Mouse (Mus musculus) embryonic facial prominence, embryonic 10.5 days (tissue): ENCODE results near the gene Ap2b1. TPM values are rescaled to one million over a fixed set of nuclear protein-coding genes. Genes with fewer than 3 reads are reported as not detected.
"Not testable (repeated sequence)": the region's sequence is repeated elsewhere in the genome, so short reads cannot be mapped to it uniquely, and the experiment has no call there.

ENCODE experiments used
- DNase-seq: peaks from one replicate; pipeline ENCODE4 v3.0.0-alpha.2; 2017; ENCODE audit warnings: low spot score
- H3K27ac ChIP-seq: fragments of 300-500 bp; sonication (generic); replicated peaks from 2 replicates; pipeline ENCODE4 v1.5.1; 2016; ENCODE audit warnings: mild to moderate bottlenecking
- H3K27me3 ChIP-seq: fragments of 300-500 bp; sonication (generic); replicated peaks from 2 replicates; pipeline ENCODE4 v1.6.1; 2016; ENCODE audit warnings: low read depth, mild to moderate bottlenecking; ENCODE audit not compliant: poor library complexity, severe bottlenecking
- H3K36me3 ChIP-seq: fragments of 300-500 bp; sonication (generic); replicated peaks from 2 replicates; pipeline ENCODE4 v1.6.1; 2016; ENCODE audit warnings: mild to moderate bottlenecking, moderate library complexity
- H3K4me1 ChIP-seq: fragments of 300-500 bp; sonication (generic); 2 replicates; pipeline ENCODE4 v1.6.1; 2016
- H3K4me3 ChIP-seq: fragments of 300-500 bp; sonication (generic); 2 replicates; pipeline ENCODE4 v1.5.1; 2016; ENCODE audit warnings: mild to moderate bottlenecking, moderate library complexity
- H3K9me3 ChIP-seq: fragments of 300-500 bp; sonication (generic); 2 replicates; pipeline ENCODE4 v1.6.1; 2016; ENCODE audit warnings: mild to moderate bottlenecking
- WGBS: fragments of 180-500 bp; shearing (Covaris S2); methylation state at CpG from one replicate; pipeline ENCODE4 v1.1.7; 2016; 5-methylcytosine and 5-hydroxymethylcytosine counted together
- polyA plus RNA-seq: library from polyadenylated mRNA; unstranded; fragments of >200 nt; fragmentation: Nextera tagmentation; extraction: Ambion mirVana; gene quantifications from 2 replicates; pipeline ENCODE4 v1.2.1, GENCODE M21; 2016

Ap2b1 gene
- 64.9 and 71.3 TPM in 2 replicates for polyA plus RNA-seq

DNA sequence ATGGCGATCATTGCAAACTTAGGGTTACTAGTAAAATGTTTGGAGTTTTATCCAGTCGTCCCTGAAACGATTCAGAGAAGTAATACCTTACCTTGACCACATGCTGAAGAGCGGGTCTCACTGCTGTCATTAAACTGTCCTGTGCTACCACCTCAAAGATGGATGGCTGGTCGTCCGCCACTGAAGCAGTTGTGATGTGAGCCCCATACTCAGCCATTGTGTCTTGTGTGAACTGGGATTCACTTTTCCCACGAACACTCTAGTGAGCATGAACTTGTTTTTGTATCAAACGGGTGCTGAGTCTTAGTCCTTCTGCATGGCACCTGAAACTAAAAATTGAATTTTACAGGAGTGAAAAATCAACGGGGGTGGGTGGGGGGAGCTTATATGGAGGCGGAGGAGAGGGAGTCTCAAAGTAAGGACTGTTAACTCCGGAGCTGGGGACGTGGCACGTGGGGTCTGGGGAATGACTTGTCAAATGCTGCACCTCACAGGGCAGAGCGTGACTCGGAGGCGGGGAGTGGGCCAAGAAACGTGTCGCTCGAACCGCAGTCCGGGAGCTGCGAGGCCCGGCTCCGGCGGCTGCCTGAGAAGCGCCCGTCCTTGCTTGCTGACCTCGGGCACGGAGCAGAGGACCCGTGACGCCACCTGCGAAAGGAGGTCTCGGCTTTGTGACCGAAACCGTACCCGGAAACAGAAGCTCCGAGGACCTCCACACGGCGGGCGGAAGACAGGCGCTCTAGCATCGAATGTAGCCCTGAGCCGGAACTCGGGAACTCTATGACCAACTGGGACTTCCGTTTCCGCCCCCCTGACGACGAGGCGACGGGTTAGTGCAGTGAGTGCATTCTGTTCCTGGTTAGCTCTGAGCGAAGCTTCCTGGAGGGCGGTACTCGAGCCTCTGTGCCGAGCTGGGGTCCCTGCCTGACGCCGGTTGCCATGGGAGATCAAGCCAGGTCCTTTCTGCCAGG lies at the start of gene Ap2b1:
Ap2b1 (plus strand) TSS at position 800 of the 971 bp plus-strand sequence.
- H3K4me3 ChIP-seq: peak within 1 kb of the TSS; percentile 83
- no peaks in the 10 kb centered on the region for H3K9me3 ChIP-seq
- peaks cover 38% of the 10 kb centered on the region for H3K36me3 ChIP-seq
- no peaks in the 10 kb centered on the region for H3K27me3 ChIP-seq
- peak; percentile 96 for DNase-seq
- 3% methylated on average over 56 of the region's 56 CpGs for WGBS
- H3K4me1 ChIP-seq: peaks cover 36% of the 10 kb centered on the region
- H3K27ac ChIP-seq: peak within 1 kb of the TSS; percentile 91

GRCm38 (mm10) chr11:83257211-83257610 lies 41.6 kb upstream of the Ap2b1 start:
- not testable (repeated sequence) for H3K27ac ChIP-seq, H3K9me3 ChIP-seq, H3K4me1 ChIP-seq, DNase-seq, H3K36me3 ChIP-seq, H3K4me3 ChIP-seq, H3K27me3 ChIP-seq
- WGBS: 71% methylated on average over 5 of the region's 5 CpGs

GRCm38 (mm10) chr11:83262673-83263072 lies 36.2 kb upstream of the Ap2b1 start:
- no peak overlapping the region for H3K27ac ChIP-seq
- no peaks in the 10 kb centered on the region for H3K27me3 ChIP-seq
- no peaks in the 10 kb centered on the region for H3K9me3 ChIP-seq
- 94% methylated on average over 1 of the region's 1 CpGs for whole genome bisulfite sequencing
- H3K4me3 ChIP-seq: no peak overlapping the region
- DNase-seq: no peak
- no peaks in the 10 kb centered on the region for H3K4me1 ChIP-seq
- no peaks in the 10 kb centered on the region for H3K36me3 ChIP-seq

GRCm38 (mm10) chr11:83263146-83263545 lies 35.7 kb upstream of the Ap2b1 start:
- Histone ChIP-seq H3K27me3 (no peaks in the 10 kb centered on the region), H3K4me3 (no peak overlapping the region), H3K4me1 (no peaks in the 10 kb centered on the region), H3K9me3 (no peaks in the 10 kb centered on the region), H3K27ac (no peak overlapping the region), H3K36me3 (no peaks in the 10 kb centered on the region)
- WGBS: 63% methylated on average over 3 of the region's 3 CpGs
- no peak for DNase-seq

GRCm38 (mm10) chr11:83270842-83271150 lies 28.0 kb upstream of the Ap2b1 start:
- 2% methylated on average over 6 of the region's 6 CpGs for WGBS
- Histone ChIP-seq H3K27me3 (0 out of 2 replicates have a peak, but pooled peaks cover 7% of the 10 kb centered on the region), H3K9me3 (no peaks in the 10 kb centered on the region), H3K27ac (peak overlapping the region; percentile 93), H3K36me3 (no peaks in the 10 kb centered on the region), H3K4me3 (peak overlapping the region; percentile 64), H3K4me1 (0 out of 2 replicates have a peak, but pooled peaks cover 4% of the 10 kb centered on the region)
- DNase-seq: no peak

DNA sequence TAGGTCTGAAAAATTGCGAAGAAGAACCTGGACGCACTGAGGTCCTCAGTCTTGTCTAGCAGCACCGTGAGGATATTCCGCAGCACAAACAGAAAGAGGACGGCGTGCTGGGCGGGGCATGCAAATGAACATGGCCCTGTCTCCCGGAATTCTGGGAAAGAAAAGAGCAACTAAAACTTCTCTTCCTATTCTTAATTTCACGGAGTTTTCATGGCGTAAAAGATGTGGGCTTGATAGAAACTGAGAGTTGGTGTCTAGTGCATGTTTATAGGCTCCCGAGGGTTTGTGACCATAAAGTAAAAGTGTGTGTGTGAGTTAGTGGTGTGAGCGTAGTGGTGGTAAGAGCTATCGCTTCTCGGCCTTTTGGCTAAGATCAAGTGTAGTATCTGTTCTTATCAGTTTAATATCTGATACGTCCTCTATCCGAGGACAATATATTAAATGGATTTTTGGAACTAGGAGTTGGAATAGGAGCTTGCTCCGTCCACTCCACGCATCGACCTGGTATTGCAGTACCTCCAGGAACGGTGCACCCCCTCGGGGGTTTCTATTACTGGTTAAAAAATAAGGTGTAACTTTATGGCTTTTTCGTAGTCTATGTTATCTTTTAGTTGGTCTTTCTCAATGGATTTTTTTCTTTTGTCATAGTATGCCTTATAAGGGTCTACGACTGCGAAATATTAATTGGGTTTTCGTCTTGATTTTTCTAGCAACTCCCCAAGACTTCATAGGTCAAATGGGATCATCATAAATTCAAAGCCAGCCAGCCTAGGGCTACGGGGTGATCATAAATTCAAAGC lies 27.5 kb upstream of the Ap2b1 start:
- H3K36me3 ChIP-seq: no peaks in the 10 kb centered on the region
- H3K9me3 ChIP-seq: no peaks in the 10 kb centered on the region
- H3K4me1 ChIP-seq: 0 out of 2 replicates have a peak, but pooled peaks cover 4% of the 10 kb centered on the region
- peak overlapping the region; percentile 93 for H3K27ac ChIP-seq
- WGBS: under 1% methylated on average over 26 of the region's 26 CpGs
- H3K4me3 ChIP-seq: peak overlapping the region; percentile 64
- H3K27me3 ChIP-seq: 0 out of 2 replicates have a peak, but pooled peaks cover 10% of the 10 kb centered on the region
- peak; percentile 82 for DNase-seq

GRCm38 (mm10) chr11:83271951-83272843 lies 26.6 kb upstream of the Ap2b1 start:
- no peak overlapping the region for H3K27ac ChIP-seq
- H3K27me3 ChIP-seq: 0 out of 2 replicates have a peak, but pooled peaks cover 13% of the 10 kb centered on the region
- DNase-seq: peak; percentile 27
- H3K4me3 ChIP-seq: no peak overlapping the region
- H3K4me1 ChIP-seq: 0 out of 2 replicates have a peak, but pooled peaks cover 4% of the 10 kb centered on the region
- H3K9me3 ChIP-seq: no peaks in the 10 kb centered on the region
- WGBS: 25% methylated on average over 2 of the region's 2 CpGs
- no peaks in the 10 kb centered on the region for H3K36me3 ChIP-seq

DNA sequence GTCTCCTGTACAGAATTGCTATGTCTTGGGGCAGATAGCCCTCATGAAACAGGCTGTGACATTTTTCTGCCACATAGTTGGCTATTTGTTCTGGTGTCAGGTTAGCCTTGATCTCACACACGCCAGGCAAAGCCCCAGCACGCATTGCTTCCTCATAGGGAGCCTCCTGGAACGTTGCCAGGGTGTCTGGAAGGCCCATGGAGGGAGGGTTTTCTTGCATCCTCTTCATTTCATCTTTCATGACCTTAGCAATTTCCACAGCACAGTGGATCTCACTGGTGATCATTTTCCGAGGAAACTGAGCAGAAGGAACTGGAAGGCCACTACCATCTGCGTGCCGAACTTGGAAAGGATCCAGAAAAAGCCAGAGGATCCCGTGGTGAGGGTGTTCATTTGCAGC lies 22.6 kb upstream of the Ap2b1 start:
- no peak for DNase-seq
- Histone ChIP-seq H3K27ac (no peak overlapping the region), H3K4me3 (no peak overlapping the region), H3K36me3 (no peaks in the 10 kb centered on the region), H3K27me3 (0 out of 2 replicates have a peak, but pooled peaks cover 10% of the 10 kb centered on the region), H3K9me3 (no peaks in the 10 kb centered on the region), H3K4me1 (no peaks in the 10 kb centered on the region)
- WGBS: 75% methylated on average over 7 of the region's 7 CpGs

DNA sequence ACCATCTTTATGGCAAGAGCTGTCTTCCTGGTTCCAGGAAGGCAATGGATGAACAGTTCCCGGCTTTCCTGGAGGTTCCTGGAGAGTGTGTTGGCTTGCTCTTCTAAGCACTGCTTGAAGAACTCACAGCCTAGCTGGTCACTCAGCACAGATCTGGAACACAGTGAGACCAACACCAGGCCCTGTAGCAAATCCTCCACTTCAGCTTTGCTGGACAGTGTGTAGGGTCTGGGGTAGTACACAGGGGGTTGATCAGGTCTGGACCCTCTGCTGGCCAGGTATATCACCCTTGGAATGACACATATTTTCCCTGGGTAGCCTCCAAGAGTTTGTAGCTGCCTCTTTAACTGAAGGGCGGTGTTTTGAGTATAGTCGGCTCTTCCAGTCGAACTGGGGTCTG lies 19.8 kb upstream of the Ap2b1 start:
- Histone ChIP-seq H3K36me3 (no peaks in the 10 kb centered on the region), H3K9me3 (no peaks in the 10 kb centered on the region), H3K27ac (no peak overlapping the region), H3K4me3 (no peak overlapping the region), H3K4me1 (no peaks in the 10 kb centered on the region), H3K27me3 (0 out of 2 replicates have a peak, but pooled peaks cover 10% of the 10 kb centered on the region)
- no peak for DNase-seq
- WGBS: 85% methylated on average over 4 of the region's 4 CpGs

- 73% methylated on average over 6 of the region's 6 CpGs for WGBS
- 0 out of 2 replicates have a peak, but pooled peaks cover 10% of the 10 kb centered on the region for H3K27me3 ChIP-seq
- DNase-seq: no peak
- no peak overlapping the region for H3K27ac ChIP-seq
- H3K9me3 ChIP-seq: no peaks in the 10 kb centered on the region
- H3K4me3 ChIP-seq: no peak overlapping the region
- no peaks in the 10 kb centered on the region for H3K4me1 ChIP-seq
- no peaks in the 10 kb centered on the region for H3K36me3 ChIP-seq
Measured at GRCm38 (mm10) chr11:83279691-83280090, 19.1 kb upstream of the Ap2b1 start.

DNA sequence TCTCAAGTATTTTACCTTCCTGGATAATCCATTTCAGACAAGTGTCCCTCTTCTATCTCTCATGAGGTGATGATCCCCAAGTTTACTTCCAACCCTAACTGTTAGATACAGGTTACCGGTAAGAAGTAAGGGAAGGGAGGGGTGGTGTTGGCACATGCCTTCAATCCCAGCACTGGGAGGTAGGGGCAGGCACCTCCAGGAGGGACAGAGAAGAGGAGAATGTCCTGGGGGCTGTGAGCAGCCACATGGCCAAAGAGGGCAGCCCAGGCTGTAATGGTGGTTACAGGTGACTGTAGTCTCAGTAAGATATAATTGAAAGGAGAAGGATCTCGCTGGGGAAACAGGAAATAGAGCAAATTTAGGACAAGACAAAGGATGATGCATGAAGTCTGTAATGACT lies 16.7 kb upstream of the Ap2b1 start:
- H3K36me3 ChIP-seq: no peaks in the 10 kb centered on the region
- H3K27ac ChIP-seq: no peak overlapping the region
- H3K4me3 ChIP-seq: no peak overlapping the region
- WGBS: 63% methylated on average over 2 of the region's 2 CpGs
- DNase-seq: no peak
- H3K27me3 ChIP-seq: 0 out of 2 replicates have a peak, but pooled peaks cover 3% of the 10 kb centered on the region
- no peaks in the 10 kb centered on the region for H3K9me3 ChIP-seq
- H3K4me1 ChIP-seq: no peaks in the 10 kb centered on the region
